Mouse (Mus musculus): ENCODE data around the gene Rnase13. TPM values are rescaled to one million over a fixed set of nuclear protein-coding genes. Genes with fewer than 3 reads are reported as not detected.

Rnase13 gene
- polyA plus RNA-seq, 1 experiment, result not detected

- peak overlapping the region; percentile 59 for H3K4me3 ChIP-seq (ENCODE audit: low read depth, low read length)
- no peaks in the 10 kb centered on the region for H3K27me3 ChIP-seq (ENCODE audit: control insufficient read depth, insufficient read depth, low read length, poor library complexity, severe bottlenecking)
- TF ChIP-seq EP300 (IDR thresholded peaks at IDR 0.05; ENCODE audit: insufficient read depth, low read depth, low read length) (no peak), POLR2A (IDR thresholded peaks at IDR 0.05; ENCODE audit: insufficient read depth, low read length) (no peak), CTCF (IDR thresholded peaks at IDR 0.05; ENCODE audit: low read depth, low read length) (no peak)
- H3K9ac ChIP-seq (ENCODE audit: low read depth, poor library complexity, severe bottlenecking), result peak overlapping the region; percentile 48
- H3K4me1 ChIP-seq (ENCODE audit: control insufficient read depth, insufficient read depth, low read length), result peaks cover 3% of the 10 kb centered on the region
- no peak overlapping the region for H3K27ac ChIP-seq (ENCODE audit: insufficient read depth, low read length)
- no peaks in the 10 kb centered on the region for H3K36me3 ChIP-seq (ENCODE audit: control insufficient read depth, insufficient read depth, low read length, poor library complexity, severe bottlenecking)
- no peaks in the 10 kb centered on the region for H3K9me3 ChIP-seq (replicated peaks; ENCODE audit: control insufficient read depth, insufficient read depth, low read length, poor library complexity, severe bottlenecking)
These were observed 10.0 kb downstream of the Rnase13 start for GRCm38 (mm10) chr14:51912391-51913061.

GRCm38 (mm10) chr14:51911301-51911700 lies 11.3 kb downstream of the Rnase13 start:
- no peak overlapping the region for H3K27ac ChIP-seq (ENCODE audit: insufficient read depth, low read length)
- H3K36me3 ChIP-seq (ENCODE audit: control insufficient read depth, insufficient read depth, low read length, poor library complexity, severe bottlenecking), result no peaks in the 10 kb centered on the region
- no peaks in the 10 kb centered on the region for H3K9me3 ChIP-seq (replicated peaks; ENCODE audit: control insufficient read depth, insufficient read depth, low read length, poor library complexity, severe bottlenecking)
- TF ChIP-seq CTCF (IDR thresholded peaks at IDR 0.05; ENCODE audit: low read depth, low read length) (no peak), POLR2A (IDR thresholded peaks at IDR 0.05; ENCODE audit: insufficient read depth, low read length) (no peak), EP300 (IDR thresholded peaks at IDR 0.05; ENCODE audit: insufficient read depth, low read depth, low read length) (no peak)
- H3K4me1 ChIP-seq (ENCODE audit: control insufficient read depth, insufficient read depth, low read length), result peaks cover 3% of the 10 kb centered on the region
- H3K27me3 ChIP-seq (ENCODE audit: control insufficient read depth, insufficient read depth, low read length, poor library complexity, severe bottlenecking), result no peaks in the 10 kb centered on the region
- H3K4me3 ChIP-seq (ENCODE audit: low read depth, low read length), result no peak overlapping the region
- no peak overlapping the region for H3K9ac ChIP-seq (ENCODE audit: low read depth, poor library complexity, severe bottlenecking)

- Histone ChIP-seq H3K27me3 (ENCODE audit: control insufficient read depth, insufficient read depth, low read length, poor library complexity, severe bottlenecking) (no peaks in the 10 kb centered on the region), H3K4me3 (ENCODE audit: low read depth, low read length) (no peak overlapping the region), H3K4me1 (ENCODE audit: control insufficient read depth, insufficient read depth, low read length) (no peaks in the 10 kb centered on the region), H3K9me3 (replicated peaks; ENCODE audit: control insufficient read depth, insufficient read depth, low read length, poor library complexity, severe bottlenecking) (no peaks in the 10 kb centered on the region), H3K36me3 (ENCODE audit: control insufficient read depth, insufficient read depth, low read length, poor library complexity, severe bottlenecking) (no peaks in the 10 kb centered on the region), H3K9ac (ENCODE audit: low read depth, poor library complexity, severe bottlenecking) (no peak overlapping the region), H3K27ac (ENCODE audit: insufficient read depth, low read length) (no peak overlapping the region)
- TF ChIP-seq POLR2A (IDR thresholded peaks at IDR 0.05; ENCODE audit: insufficient read depth, low read length), result no peak
- no peak for TF ChIP-seq CTCF (IDR thresholded peaks at IDR 0.05; ENCODE audit: low read depth, low read length)
- no peak for TF ChIP-seq EP300 (IDR thresholded peaks at IDR 0.05; ENCODE audit: insufficient read depth, low read depth, low read length)
These were observed 16.5 kb downstream of the Rnase13 start for GRCm38 (mm10) chr14:51906102-51906501.

GRCm38 (mm10) chr14:51904706-51905105 lies 17.9 kb downstream of the Rnase13 start:
- Histone ChIP-seq H3K9ac (ENCODE audit: low read depth, poor library complexity, severe bottlenecking) (no peak overlapping the region), H3K4me1 (ENCODE audit: control insufficient read depth, insufficient read depth, low read length) (no peaks in the 10 kb centered on the region), H3K9me3 (replicated peaks; ENCODE audit: control insufficient read depth, insufficient read depth, low read length, poor library complexity, severe bottlenecking) (no peaks in the 10 kb centered on the region), H3K27me3 (ENCODE audit: control insufficient read depth, insufficient read depth, low read length, poor library complexity, severe bottlenecking) (no peaks in the 10 kb centered on the region), H3K27ac (ENCODE audit: insufficient read depth, low read length) (no peak overlapping the region), H3K36me3 (ENCODE audit: control insufficient read depth, insufficient read depth, low read length, poor library complexity, severe bottlenecking) (no peaks in the 10 kb centered on the region), H3K4me3 (ENCODE audit: low read depth, low read length) (no peak overlapping the region)
- no peak for TF ChIP-seq CTCF (IDR thresholded peaks at IDR 0.05; ENCODE audit: low read depth, low read length)
- no peak for TF ChIP-seq EP300 (IDR thresholded peaks at IDR 0.05; ENCODE audit: insufficient read depth, low read depth, low read length)
- no peak for TF ChIP-seq POLR2A (IDR thresholded peaks at IDR 0.05; ENCODE audit: insufficient read depth, low read length)

GRCm38 (mm10) chr14:51903782-51904181 lies 18.8 kb downstream of the Rnase13 start:
- Histone ChIP-seq H3K4me1 (ENCODE audit: control insufficient read depth, insufficient read depth, low read length) (no peaks in the 10 kb centered on the region), H3K27me3 (ENCODE audit: control insufficient read depth, insufficient read depth, low read length, poor library complexity, severe bottlenecking) (no peaks in the 10 kb centered on the region), H3K9me3 (replicated peaks; ENCODE audit: control insufficient read depth, insufficient read depth, low read length, poor library complexity, severe bottlenecking) (no peaks in the 10 kb centered on the region), H3K36me3 (ENCODE audit: control insufficient read depth, insufficient read depth, low read length, poor library complexity, severe bottlenecking) (no peaks in the 10 kb centered on the region), H3K4me3 (ENCODE audit: low read depth, low read length) (no peak overlapping the region), H3K27ac (ENCODE audit: insufficient read depth, low read length) (no peak overlapping the region), H3K9ac (ENCODE audit: low read depth, poor library complexity, severe bottlenecking) (no peak overlapping the region)
- TF ChIP-seq CTCF (IDR thresholded peaks at IDR 0.05; ENCODE audit: low read depth, low read length) (no peak), EP300 (IDR thresholded peaks at IDR 0.05; ENCODE audit: insufficient read depth, low read depth, low read length) (0 out of 2 replicates have a peak, but pooled peaks have one; percentile 20)

Measured in ES-Bruce4 (cell line).